Mouse (Mus musculus) kidney, postnatal 10 days (tissue): ENCODE measurements around the gene Ttk.

Source experiments
- DNase-seq: peaks from one replicate; pipeline ENCODE4 v3.0.0; 2021; ENCODE audit warnings: mixed read lengths

The Ttk gene

DNA sequence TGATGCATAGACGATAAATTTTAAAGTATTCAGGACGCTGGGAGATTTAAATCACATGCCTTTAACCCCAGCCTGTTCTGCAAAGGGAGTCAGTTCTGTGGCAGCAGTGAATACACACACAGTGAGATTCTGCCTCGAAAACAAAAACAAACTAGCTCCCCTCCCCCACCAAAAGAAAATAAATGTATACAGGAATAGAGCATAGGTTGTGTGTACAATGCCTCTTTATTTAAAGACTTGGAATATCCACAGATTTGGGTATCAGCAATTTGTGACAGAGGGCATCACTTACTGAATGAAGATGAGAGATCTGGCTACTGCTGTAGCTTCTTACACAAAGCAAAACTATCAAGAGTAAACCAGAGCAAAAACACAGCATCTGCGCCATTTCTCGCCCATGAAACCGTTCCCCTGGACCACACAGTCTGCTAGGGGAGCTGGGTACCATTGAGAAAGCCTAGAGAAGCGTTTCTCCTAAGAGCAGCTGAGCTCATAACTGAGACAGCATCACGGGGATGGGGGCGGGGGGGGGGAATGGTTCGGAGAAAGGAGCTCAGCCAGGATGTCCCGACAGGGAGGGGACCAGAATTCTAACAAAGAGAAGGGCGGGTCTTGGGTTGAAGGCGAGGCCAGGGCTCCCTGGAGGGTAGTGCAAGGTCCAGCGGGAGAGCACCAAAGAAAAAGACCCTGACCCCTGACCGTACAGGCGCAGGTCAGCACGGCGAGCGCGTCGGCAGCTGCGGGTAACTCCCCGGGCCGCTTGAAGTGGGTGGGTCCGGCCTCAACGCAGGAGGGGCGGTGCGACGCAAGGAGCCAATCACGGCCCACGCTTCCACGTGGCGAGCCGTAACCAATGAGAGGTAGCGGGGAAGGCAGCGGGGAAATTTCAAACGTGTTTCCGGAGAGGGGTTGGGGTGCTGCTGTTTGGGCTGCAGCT, at the start of gene Ttk:
Gene Ttk (plus strand): TSS at position 879 of the 937 bp plus-strand sequence.
- DNase-seq = peak; percentile 94

DNA sequence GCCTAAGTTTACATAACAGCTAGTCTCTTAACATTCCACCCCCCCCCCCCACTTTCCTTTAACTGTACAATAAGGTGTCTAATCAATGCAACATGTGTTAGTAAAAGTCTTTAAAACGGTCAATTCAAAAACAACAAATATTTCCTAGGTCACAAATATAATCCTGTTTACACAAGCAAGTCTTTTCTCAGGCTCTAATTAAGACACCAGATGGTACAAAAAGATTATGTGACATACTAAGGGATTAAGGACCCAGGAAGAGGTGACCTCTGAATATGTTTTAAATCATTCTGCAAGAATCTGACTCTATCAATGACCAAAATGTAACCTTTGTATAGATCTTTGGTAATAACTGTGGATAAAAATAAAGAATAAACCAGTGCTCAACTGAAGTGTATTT, 49.0 kb upstream of the Ttk start:
- DNase-seq = no peak

DNA sequence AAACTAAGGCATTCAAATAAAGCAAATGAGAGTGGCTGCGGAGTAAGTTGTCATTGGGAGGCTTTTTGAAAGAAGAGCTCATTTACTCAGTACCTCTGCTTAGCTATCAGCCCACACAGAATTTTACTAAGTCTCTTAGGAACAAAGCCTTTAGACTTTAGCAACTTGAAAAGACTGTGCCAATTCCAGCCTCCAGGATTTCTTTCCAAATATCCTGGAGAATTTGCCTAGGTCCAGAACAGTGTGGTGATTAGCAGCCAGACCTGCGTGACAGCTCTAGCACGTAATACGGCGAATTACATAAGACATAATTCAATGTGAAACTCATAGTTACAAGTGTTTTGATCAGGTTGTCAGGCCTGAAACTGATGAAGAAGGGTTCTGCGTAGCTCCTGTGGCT, 45.2 kb upstream of the Ttk start:
- no peak for DNase-seq

DNA sequence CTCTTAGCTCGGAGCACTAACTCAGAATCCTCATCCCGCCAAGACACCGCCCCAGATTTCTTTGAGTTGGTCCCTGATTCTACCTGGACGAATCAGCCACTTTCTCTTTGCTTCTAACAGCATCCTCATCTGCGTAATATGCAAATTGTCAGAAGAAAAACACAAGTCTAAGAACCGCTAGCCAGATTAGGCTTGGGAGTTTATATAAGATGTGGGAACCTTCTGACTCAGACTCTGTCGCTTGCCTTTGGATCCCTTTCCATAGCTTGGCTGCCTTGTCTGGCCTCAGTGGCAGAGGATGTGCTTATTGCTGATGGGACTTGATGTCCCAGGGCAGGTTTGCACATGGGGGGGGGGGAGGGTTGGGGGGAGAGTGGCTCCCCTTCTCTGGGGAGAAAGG, 37.6 kb upstream of the Ttk start:
- no peak for DNase-seq

DNA sequence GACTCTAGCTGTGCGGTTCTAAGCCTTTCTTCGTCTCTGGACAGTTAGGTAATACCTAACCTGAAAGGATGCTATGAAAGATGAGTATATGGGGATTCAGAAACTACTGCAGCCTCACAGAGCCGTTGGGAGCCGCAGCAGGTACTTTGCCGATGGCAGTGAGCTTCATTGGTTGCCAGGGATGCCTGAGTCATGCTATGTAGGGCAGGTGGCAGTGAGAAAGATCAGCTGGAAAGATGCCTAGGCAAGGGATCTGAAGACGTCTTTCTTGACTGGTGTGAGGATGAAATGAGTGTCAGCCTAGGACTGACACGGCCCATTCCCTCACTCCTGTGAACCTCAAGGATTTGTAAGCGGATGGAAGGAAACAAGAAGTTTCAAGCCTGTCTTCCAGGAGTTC, 36.6 kb upstream of the Ttk start:
- DNase-seq = no peak

DNA sequence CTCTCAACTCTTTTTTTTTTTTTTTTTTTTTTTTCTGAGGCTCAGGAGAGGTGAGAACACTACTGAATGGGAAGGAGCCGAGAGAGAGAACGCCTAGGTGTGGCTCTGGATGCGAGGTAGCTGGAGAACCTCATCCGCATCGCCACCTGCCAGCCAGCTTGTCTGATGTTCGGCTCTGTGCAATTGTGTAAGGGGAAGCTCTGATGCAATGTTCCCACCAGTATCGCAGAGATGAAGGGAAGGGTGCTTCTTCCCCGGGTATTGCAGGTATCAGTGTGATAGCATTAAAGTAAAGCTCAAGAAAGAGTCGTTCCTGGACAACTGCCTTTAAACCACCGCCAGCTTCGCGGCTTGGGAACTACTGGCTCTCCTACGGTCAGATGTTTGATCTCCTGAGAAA, 30.1 kb upstream of the Ttk start:
- no peak for DNase-seq

DNA sequence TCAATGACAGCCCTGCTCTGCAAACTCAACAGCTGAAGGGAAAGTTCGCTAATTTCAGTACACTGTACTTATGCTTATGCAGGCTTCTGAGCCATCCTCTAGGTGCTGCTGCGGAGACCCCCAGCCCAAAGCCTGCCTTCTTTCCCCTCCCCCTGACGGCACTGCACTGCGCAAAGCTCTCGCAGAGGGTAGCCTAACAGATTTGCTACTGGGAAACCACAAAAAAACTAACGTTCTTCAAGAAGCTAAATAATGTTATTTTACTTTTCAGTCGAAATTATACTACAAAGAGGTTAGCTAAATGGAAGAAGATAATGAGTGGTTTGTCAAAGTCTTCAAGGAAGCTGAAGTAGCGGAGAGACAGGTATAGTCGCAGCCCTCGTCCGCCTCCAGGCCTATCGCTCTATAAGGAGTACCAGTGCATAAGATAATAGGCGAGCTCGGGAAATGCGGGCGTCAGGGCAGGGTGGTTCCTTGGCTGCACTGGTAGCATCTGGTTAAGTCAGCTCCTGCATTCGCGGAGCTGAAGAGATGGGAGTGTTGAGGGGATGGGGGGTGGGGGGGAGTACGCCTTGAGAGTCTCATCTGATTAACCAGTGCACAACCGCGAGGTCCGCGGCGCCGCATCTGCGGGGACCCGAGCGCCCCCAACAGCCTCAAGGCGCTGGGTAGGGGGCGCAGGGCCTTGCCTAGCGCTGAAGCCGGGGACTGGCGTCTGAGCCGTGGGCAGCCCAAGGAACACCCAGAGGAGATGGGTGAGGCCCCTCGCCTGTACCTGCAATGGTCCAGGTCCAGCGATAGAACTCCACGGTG, 29.1 kb upstream of the Ttk start:
- DNase-seq = peak; percentile 17

DNA sequence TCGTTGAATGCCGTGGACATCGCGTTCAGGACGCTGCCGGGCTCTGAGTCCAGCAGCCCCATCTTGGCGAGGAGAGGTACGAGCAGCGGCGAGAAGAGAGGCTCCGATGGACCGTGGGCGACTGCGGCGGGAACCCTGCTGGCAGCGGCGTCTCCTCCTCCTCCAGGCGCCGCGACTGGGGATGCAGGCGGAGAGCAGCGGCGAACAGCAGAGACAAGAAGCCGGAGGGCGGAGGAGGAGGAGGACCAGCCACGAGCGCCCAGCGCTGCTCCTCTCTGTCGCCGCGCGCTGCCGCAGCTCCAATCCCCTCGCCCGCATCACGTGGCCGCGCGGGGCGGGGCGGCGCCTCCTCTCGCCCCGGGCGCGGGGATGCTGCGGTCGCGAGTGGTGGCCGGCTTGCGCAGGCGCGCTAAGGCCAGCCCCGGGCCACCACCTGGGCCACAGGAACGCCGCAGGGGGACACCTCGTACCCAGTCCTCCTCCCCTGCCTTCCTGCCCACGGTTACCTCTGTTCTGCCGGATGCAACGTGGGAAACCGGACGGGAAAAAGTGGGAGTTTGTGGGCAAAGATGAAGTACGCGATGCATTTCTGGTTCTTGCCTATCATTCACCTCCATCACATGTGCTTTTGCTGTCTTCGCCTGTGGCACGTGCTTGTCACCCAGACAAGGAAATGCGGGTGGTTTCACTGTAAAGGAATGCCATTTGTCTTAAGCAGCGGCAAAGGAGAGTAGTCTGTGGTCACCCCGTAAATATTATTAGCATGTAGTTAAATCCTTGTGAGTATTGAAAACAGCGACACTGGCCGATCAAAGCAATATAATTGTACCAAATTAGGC, 28.3 kb upstream of the Ttk start, which contains the start of gene Elovl4:
Gene Elovl4 (minus strand): TSS at position 301 of the 839 bp plus-strand sequence.
- peak; percentile 68 for DNase-seq

DNA sequence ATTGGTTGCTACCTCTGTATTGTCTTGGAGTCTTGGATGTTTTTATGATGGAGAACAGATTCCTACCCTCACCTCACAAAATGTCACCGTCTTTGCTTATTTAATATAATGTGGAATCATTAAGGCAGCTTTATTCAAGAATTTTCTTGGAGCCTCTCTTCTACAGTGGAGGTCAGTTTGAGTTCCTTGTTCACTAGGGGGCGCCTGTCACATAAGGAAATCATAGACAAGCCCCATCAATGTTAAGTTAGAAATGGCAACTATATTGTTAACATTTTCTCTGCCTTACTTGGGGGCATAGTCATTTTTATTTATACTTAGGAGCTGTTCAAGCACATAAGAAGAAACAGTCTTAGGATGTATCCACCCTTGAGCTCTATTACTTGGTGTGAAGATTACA, 26.9 kb upstream of the Ttk start:
- DNase-seq = peak; percentile 72

DNA sequence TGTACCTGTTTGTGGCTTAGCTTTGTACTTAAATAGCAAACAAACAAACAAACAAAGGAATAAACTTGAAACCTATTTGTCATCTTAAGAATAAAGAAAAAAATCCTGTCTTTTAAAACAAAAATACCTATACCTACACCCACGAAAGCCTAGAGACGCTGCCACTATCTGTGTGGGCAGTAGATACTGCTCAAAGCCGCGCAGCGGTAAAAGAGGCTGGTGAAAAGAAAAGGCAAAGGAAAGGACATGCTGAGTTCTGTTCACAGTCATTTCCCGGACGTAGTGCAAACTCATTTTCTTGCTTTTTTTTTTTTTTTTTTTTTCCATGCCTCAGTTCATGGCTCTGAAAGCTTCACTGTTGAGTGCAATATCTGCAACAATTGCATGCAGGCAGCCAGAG, 15.3 kb upstream of the Ttk start:
- no peak for DNase-seq

DNA sequence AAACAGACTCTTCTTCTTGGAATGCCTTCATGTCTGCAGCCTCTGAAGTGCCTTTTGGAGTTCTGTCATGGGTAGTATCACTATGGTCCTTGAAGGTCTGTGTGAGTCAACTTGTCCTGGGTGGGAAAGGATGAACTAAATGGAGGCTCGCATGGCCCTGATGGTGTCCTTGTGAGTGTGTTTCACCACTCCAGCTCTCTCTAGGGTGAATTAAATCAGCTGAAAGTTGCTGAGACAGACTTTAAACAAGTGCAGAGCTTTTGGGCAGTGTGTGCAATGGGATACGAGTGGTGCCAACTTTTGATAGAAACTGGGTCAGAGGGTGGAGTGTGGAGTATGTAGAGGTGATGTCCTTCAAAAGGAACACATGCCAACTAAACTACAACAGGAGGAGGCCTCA, 13.5 kb upstream of the Ttk start:
- DNase-seq = no peak

DNA sequence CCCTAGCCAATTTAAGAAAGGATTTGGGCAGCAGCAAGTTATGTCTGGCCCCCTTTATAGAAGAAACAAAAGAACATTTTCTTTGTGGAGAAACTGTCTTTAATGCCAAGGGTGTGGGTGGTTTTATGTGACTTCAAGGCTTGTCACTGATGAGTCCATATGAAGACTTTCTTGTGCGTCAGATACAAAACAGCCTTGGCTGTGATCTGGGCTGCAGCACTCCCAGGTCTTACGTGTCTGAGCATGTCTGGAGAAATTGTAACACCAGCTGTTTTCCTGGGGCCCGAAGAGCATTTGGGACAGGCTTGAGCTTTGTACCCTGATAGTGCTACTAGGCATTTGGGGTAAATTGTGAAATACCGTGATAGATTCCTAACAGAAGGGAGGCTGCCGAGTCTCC, 11.6 kb upstream of the Ttk start:
- DNase-seq = no peak

DNA sequence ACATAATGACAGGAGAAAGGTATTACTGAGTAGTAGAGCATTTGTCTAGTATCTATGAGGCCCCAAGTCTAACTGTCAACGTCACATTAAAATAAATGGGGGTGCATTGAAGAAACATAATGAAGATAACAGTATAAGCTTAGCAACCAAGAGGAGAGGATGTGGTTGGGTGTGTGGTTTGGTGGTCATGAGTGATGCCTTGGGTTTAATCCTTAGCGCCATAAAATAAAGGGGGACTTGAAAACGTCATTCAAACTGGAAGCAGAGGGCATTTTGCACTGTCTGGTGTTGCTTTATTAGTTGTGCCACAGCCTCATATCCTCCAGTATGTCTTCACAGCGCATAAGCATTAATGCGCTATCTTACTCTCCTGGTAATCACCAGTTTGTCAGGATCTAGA, 4.6 kb upstream of the Ttk start:
- no peak for DNase-seq

DNA sequence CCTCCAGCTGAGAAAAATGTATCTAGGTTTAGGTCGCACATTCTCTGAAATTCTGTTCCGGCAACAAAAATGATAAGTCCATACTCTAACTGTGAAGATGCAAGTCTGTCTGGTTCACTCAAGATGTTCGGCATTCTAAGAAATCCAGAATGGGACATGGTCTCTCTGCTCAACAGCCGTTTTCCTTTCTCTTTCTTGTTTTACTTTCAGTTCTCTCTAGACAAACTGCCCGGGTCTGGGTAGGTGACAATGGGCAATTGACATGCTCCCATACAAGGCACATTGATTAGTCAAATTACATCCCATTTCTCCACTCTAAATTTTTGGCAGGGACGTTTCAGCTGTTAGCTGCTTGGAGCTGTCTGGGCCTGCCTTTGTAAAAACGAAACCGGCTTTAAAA, 3.3 kb upstream of the Ttk start:
- DNase-seq = no peak

DNA sequence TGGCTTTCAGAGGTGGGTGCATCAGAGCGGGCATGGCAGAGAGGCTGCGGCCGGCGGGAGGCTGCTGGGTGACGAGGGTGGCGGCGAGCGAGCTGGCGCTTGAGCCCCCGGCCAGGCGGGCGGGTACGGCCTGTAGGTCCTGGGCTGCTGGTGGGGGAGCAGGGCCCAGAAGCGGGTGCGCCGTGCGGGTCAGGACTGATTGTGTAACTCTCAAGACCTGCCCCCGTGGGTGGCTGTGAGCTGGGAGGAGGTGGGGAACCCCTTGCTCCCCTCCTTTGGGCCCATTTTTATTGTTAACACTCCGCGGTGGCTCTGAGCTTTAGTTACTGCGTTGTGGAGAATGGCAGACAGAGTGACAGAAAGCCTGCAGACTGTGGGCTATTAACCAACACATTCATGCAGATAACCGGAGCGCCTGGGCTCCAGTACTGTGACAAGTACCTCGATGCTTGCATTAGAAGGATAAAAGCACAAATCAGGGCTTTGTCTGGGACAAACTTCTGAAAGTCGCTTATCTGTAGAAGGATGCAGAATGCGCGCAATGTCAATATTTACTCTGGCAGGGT, 342 bp downstream of the Ttk start:
- DNase-seq = no peak

DNA sequence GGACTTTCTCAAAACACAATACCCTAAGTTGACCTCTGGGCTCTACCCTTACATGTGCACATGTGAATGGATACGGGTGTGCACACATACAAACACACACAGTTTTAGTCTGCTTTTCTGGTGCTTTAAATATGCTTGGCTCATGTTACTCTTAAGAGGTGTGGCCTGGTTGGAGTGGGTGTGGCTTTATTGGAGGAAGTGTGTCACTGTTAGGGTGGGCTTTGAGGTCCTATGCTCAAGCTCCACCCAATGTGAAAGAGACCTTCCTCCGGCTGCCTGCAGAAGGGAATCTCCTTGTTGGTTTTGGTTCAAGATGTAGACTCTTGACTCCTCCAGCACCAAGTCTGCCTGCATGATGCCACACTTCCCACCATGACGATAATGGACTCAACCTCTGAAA, 18.0 kb downstream of the Ttk start:
- DNase-seq = no peak

DNA sequence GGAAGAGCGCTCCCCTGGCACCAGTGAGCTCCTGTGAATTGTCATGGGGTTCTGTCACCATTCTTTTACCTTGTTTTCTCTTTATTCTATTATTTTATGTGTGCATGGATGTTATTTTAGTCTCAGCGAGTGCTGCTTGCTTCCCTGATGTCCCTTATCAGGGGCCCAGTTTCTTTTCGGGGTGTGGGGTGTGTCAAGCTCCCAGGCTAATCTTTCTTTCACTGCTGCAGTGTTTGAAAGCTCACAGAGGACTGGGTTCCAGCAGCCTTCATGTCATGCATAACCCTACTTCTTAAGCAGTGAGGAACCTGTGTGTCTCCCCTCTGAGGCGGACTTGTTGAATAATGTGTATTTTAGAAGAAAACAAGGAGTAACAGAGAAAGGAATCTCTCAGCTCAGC, 30.7 kb downstream of the Ttk start:
- no peak for DNase-seq

DNA sequence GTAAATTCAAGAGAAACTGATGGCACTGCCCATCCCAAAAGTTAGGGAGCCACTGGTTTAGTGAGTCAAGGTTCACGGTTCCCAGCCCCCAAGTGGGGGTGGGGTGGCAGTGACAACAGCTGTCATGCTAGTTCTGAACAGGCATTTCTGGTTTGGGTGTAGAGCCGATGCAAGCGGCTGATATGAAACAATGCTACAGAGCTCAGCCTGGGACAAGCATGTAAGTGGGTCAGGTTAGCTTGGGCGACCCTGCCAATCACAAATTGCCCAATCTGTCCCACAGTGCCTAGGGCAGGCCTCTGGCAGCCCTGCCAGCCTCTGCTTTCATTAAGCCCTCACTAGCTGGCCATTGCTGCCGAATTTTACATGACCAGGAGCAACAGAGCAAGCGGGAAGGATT, 47.7 kb downstream of the Ttk start:
- peak; percentile 5 for DNase-seq

DNA sequence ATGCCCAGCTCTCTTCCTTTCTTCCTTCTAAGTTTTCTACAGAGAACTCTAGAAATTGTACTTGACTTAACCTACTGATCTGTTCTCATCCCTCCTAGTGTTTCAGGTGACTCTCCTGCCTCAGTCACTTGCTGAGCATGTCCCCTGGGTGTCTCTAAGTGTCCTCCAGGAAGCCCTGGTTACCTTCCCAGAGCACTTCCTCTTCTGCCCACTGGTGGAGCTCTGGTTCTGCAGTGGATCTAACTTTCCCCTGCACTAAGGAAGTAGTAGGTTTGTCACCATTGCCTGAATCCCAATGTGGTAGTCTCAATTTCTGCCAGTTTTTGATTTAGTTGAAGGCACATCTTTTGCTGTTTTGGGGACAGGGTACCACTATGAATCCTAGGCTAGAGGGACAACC, 51.7 kb downstream of the Ttk start:
- no peak for DNase-seq

DNA sequence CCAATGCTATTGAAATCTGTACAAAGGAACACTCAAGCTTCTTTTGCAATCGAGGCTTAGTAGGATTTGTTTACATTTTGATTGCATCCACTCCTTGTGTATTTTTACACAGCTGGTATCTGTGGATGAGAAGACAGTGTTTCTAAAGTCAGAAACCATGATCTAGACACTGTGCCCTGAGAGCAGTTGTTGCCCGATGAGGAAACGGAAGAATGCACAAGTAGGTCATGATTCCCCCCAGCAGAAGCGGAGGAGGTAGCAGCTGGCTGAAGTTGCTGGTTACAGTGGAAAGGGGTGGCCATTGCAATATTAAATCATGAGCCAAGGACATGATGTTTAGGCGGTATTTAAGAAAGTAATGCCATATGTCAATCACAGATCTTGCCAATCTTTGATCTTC, 53.7 kb downstream of the Ttk start:
- no peak for DNase-seq

DNA sequence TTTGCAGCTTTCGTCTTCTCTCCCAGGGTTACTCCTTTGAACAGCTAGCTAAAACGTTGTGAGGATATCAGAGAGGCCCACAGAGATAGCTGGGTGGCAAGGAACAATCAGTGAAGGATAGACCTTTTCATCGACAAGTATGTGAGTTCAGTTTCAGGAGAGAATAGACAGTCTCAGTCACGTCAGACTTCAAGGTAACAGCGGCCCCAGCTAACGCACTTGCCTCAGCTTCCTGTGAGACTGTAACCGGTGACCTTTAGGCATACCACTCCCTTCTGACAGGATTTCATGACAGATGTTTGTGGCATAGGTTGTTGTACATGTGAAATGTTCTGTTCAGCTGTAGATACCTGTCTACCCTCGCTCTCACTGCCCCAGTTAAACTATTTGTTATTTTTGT, 58.6 kb downstream of the Ttk start:
- DNase-seq = no peak

DNA sequence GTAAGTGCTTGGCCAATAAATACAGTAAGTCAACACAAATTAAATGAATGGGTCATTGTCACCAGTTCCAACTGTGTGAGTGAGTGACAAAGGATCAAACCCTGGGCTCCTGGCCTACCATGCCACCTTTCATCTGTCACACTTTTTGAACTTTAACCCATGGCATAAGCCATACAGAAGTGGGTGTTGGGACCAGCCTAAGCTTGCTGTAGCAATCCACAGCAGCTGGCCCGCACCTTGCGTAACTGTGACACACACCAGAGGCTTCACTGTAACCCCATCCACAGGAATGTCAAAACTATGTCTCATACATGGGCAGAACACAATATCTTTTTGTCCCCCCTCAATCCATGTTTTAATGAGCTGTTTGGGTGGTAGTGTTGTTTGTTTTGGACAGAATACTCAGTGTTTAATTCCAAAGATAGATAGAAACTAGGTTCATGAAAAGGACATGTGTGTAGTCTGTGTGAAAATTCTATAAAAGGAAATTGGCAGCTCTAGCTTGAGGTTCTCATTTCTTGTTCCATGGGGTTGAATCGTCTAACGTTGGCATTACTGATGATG, 59.4 kb downstream of the Ttk start:
- DNase-seq = no peak
